Mouse (Mus musculus): Measurements from ENCODE around the gene Stx5a. TPM values are rescaled to one million over a fixed set of nuclear protein-coding genes. Genes with fewer than 3 reads are reported as not detected.
"Not testable (repeated sequence)": the region's sequence is repeated elsewhere in the genome, so short reads cannot be mapped to it uniquely, and the experiment has no call there.

Gene Stx5a
- polyA plus RNA-seq, 1 experiment from 2014 or later = 111 TPM

DNA sequence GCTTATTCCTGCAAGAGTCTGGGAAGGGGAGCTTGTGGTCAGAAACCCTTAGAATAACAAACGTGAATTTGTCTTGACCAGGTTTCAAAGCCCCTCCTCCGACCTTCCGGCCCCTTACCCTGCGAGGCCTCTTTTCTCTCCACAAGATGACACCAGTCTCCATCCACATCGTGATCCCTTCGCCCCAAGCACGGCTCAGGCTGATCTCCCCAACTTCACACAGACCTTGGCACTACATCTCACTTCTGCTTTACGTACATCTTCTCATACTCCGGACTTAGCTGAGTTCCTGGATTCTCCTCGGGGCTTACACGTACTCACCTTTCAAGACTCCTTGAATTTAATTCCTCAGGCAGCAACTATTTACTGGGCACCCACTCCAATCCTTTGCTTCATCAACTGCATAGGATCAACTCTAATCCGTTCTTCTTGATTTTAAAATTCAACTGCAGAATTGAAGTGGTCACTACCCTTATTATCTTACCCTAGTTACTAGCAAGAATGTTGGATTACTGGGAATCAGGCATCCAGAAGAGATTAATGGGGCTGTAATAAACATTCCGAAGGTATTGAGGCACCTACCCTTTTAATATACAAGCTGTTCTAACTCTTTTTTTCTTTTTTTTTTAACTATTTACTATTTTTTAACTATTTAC lies 27.1 kb upstream of the Stx5a start:
- H3K27ac ChIP-seq (ENCODE audit: low read depth, low read length) = peak overlapping the region; percentile 87
- WGBS = 10% methylated on average over 13 of the region's 13 CpGs
- peak overlapping the region; percentile 48 for H3K4me2 ChIP-seq (replicated peaks; ENCODE audit: low read depth, low read length)
- ATAC-seq (ENCODE audit: low FRiP score) (peak; percentile 26; the same call in 1 of the 2 replicates), DNase-seq (ENCODE audit: low spot score) (no peak)
- H3K36me3 ChIP-seq (ENCODE audit: control insufficient read depth, insufficient read depth, low read length) = no peaks in the 10 kb centered on the region; the same call in 1 of the 2 replicates
- peak overlapping the region; percentile 75 for H3K4me3 ChIP-seq (ENCODE audit: low read depth, low read length)
- peak overlapping the region; percentile 81 for H3K9ac ChIP-seq (ENCODE audit: low read depth, low read length)
- no peaks in the 10 kb centered on the region for H3K27me3 ChIP-seq (ENCODE audit: control insufficient read depth, insufficient read depth, low read length)
- 0 out of 2 replicates have a peak, but pooled peaks cover 5% of the 10 kb centered on the region for H3K4me1 ChIP-seq (replicated peaks; ENCODE audit: control insufficient read depth, insufficient read depth, low read length)
- no peaks in the 10 kb centered on the region for H3K9me3 ChIP-seq (ENCODE audit: control insufficient read depth, low read length)

DNA sequence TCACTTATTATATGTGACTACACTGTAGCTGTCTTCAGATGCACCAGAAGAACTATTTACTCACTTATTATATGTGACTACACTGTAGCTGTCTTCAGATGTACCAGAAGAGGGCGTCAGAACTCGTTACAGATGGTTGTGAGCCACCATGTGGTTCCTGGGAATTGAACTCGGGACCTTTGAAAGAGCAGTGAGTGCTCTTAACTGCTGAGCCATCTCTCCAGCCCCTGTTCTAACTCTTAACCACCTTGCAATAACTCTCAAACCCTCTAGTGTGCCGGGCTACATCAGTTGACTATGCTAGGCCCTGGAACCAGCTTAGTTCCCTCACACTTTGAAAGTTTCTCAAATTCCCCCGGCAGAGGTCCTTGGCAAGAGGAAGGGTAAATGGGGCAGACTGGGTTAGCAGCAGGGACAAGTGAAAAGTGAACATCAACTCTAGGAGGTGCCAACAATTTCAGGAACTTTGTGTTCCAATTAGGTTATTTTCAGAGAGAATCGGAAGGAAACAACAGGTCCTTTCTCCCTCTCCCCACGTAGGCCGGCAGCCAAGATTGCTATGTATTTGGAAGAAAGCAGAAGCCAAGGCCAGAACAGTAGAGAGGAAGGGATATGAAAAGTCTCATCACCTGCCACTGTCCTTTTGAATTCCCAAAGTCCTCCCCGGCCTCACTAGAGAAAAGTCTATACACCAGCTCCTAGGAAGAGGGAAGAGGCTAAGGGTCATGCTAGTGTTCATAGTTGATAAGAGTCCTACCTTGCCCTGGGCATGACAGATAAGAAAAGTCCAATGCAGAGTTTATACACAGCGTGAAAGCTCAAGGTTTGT lies 26.3 kb upstream of the Stx5a start:
- Histone ChIP-seq H3K36me3 (ENCODE audit: control insufficient read depth, insufficient read depth, low read length) (no peaks in the 10 kb centered on the region; the same call in 1 of the 2 replicates), H3K9ac (ENCODE audit: low read depth, low read length) (no peak overlapping the region), H3K27ac (ENCODE audit: low read depth, low read length) (no peak overlapping the region), H3K4me3 (ENCODE audit: low read depth, low read length) (no peak overlapping the region), H3K27me3 (ENCODE audit: control insufficient read depth, insufficient read depth, low read length) (no peaks in the 10 kb centered on the region), H3K9me3 (ENCODE audit: control insufficient read depth, low read length) (no peaks in the 10 kb centered on the region), H3K4me1 (replicated peaks; ENCODE audit: control insufficient read depth, insufficient read depth, low read length) (0 out of 2 replicates have a peak, but pooled peaks cover 5% of the 10 kb centered on the region), H3K4me2 (replicated peaks; ENCODE audit: low read depth, low read length) (no peak overlapping the region)
- ATAC-seq (ENCODE audit: low FRiP score) = no peak
- DNase-seq (ENCODE audit: low spot score) = no peak
- WGBS = 82% methylated on average over 10 of the region's 10 CpGs

DNA sequence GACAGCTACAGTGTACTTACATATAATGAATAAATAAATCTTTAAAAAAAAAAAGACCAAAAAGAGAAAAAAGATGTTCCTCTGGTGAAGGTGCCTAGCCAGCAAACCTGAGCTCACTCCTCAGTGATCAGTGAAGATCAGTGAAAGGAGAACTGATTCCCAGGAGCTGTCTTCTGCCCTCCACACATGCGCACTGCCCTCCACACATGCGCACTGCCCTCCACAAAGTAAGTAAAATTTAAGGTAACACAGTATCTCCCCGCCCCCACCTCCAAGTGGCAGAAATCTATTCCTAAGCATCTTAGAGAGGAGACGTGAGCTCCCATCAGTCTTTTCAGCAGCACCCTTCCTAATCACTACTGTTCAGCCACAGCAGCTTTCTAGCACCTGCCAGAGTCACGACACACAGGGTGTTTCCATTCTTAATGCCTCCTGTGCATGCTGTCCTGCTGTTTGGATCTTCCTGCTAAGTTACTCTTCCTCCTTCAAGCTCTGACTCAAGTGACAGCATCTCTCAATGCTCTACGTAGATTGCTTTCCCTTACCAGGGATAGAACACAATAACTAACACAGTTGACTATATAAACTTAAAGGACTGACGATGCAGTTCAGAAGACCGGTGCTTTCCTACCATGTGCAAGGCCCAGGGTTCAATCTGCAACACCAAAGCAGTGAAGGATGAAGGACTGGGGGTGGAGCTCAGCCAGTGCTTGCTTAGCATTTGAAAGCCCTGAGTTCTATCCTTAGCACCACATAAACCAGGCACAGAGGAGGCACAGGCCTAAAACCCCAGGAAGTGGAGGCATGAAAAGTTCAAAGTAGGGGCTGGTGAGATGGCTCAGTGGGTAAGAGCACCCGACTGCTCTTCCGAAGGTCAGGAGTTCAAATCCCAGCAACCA lies 25.1 kb upstream of the Stx5a start:
- Histone ChIP-seq H3K27me3 (ENCODE audit: control insufficient read depth, insufficient read depth, low read length) (no peaks in the 10 kb centered on the region), H3K4me3 (ENCODE audit: low read depth, low read length) (no peak overlapping the region), H3K9me3 (ENCODE audit: control insufficient read depth, low read length) (no peaks in the 10 kb centered on the region), H3K4me1 (replicated peaks; ENCODE audit: control insufficient read depth, insufficient read depth, low read length) (0 out of 2 replicates have a peak, but pooled peaks cover 5% of the 10 kb centered on the region), H3K27ac (ENCODE audit: low read depth, low read length) (no peak overlapping the region), H3K9ac (ENCODE audit: low read depth, low read length) (no peak overlapping the region), H3K4me2 (replicated peaks; ENCODE audit: low read depth, low read length) (no peak overlapping the region), H3K36me3 (ENCODE audit: control insufficient read depth, insufficient read depth, low read length) (no peaks in the 10 kb centered on the region)
- WGBS = 56% methylated on average over 10 of the region's 10 CpGs
- ATAC-seq (ENCODE audit: low FRiP score) (no peak), DNase-seq (ENCODE audit: low spot score) (no peak)

DNA sequence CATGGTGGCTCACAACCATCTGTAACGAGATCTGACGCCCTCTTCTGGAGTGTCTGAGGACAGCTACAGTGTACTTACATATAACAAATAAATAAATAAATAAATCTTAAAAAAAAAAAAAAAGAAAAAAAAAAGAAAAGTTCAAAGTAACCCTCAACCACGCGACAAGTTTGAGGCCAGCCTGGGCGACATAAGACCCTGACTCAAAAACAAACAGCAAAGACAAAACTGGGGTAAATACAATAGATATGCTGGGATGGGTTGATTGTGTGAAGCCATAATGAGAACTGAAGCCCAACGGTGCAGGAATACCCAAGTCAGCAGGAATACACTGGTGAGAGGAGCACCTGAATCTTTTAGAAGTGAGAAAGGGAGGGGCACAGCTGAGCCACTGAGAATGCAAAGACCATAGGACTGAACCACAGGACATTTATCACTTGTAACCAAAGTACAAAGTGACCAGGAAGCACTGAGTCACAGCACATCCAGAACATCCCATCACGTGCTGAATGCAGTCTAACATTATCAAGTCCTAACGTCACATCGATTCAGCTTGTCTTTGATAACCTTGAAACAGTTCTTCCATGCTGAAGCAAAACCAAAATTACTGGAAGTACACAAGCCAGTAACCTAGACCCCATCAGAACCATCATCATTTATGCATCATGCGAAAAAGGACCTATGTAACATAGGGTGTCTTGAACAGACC lies 24.3 kb upstream of the Stx5a start:
- Histone ChIP-seq H3K4me1 (replicated peaks; ENCODE audit: control insufficient read depth, insufficient read depth, low read length) (no peaks in the 10 kb centered on the region), H3K4me2 (replicated peaks; ENCODE audit: low read depth, low read length) (no peak overlapping the region), H3K9me3 (ENCODE audit: control insufficient read depth, low read length) (no peaks in the 10 kb centered on the region), H3K4me3 (ENCODE audit: low read depth, low read length) (no peak overlapping the region), H3K27me3 (ENCODE audit: control insufficient read depth, insufficient read depth, low read length) (no peaks in the 10 kb centered on the region), H3K9ac (ENCODE audit: low read depth, low read length) (no peak overlapping the region), H3K27ac (ENCODE audit: low read depth, low read length) (no peak overlapping the region), H3K36me3 (ENCODE audit: control insufficient read depth, insufficient read depth, low read length) (no peaks in the 10 kb centered on the region)
- no peak for ATAC-seq (ENCODE audit: low FRiP score)
- no peak for DNase-seq (ENCODE audit: low spot score)
- WGBS = 67% methylated on average over 8 of the region's 10 CpGs

DNA sequence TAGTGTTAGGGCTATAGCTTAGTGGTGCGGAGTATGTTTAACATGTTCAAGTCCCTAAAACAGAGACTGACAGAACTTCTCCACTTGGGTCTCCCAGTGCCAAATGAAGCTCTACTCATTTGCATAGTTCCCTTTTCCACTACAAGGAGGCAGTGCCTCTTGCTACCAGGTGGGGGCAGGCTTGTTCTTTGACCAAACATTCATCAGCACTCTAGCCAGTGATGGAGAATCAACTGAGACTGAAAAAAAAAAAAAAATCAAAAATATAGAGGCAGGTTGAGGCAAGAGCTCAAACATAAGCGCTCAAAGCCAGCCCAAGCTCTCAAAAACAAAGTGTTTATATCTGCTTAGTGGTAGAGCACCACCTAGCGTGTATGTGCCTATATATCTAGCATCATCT lies 22.9 kb upstream of the Stx5a start:
- WGBS = 74% methylated on average over 3 of the region's 3 CpGs
- no peak overlapping the region for H3K4me3 ChIP-seq (ENCODE audit: low read depth, low read length)

DNA sequence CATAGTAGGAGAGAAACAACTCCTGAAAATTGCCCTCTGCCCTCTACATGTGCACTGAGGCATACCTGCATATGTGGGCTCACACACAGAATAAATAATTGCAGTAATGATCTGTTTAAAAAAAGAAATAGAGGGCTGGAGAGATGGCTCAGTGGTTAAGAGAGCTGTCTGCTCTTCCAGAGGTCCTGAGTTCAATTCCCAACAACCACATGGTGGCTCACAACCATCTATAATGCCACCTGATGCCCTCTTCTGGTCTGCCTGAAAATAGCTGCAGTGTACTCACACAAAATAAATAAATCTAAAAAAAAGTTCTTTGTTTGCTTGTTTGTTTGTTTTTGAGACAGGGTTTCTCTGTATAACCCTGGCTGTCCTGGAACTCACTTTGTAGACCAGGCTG lies 22.2 kb upstream of the Stx5a start:
- not testable (repeated sequence) for ATAC-seq (ENCODE audit: low FRiP score); H3K36me3 ChIP-seq (ENCODE audit: control insufficient read depth, insufficient read depth, low read length); H3K9me3 ChIP-seq (ENCODE audit: control insufficient read depth, low read length); H3K4me1 ChIP-seq (replicated peaks; ENCODE audit: control insufficient read depth, insufficient read depth, low read length); H3K27me3 ChIP-seq (ENCODE audit: control insufficient read depth, insufficient read depth, low read length); H3K9ac ChIP-seq (ENCODE audit: low read depth, low read length); H3K27ac ChIP-seq (ENCODE audit: low read depth, low read length); DNase-seq (ENCODE audit: low spot score); H3K4me3 ChIP-seq (ENCODE audit: low read depth, low read length); H3K4me2 ChIP-seq (replicated peaks; ENCODE audit: low read depth, low read length)

More for the DNA sequence above, 22.9 kb upstream of the Stx5a start:
- H3K36me3 ChIP-seq (ENCODE audit: control insufficient read depth, insufficient read depth, low read length) = no peaks in the 10 kb centered on the region
- no peak overlapping the region for H3K27ac ChIP-seq (ENCODE audit: low read depth, low read length)
- no peaks in the 10 kb centered on the region for H3K4me1 ChIP-seq (replicated peaks; ENCODE audit: control insufficient read depth, insufficient read depth, low read length)
- DNase-seq (ENCODE audit: low spot score) = peak; percentile 75
- H3K4me2 ChIP-seq (replicated peaks; ENCODE audit: low read depth, low read length) = no peak overlapping the region
- no peaks in the 10 kb centered on the region for H3K9me3 ChIP-seq (ENCODE audit: control insufficient read depth, low read length)
- no peak overlapping the region for H3K9ac ChIP-seq (ENCODE audit: low read depth, low read length)
- H3K27me3 ChIP-seq (ENCODE audit: control insufficient read depth, insufficient read depth, low read length) = no peaks in the 10 kb centered on the region
- no peak for ATAC-seq (ENCODE audit: low FRiP score)

DNA sequence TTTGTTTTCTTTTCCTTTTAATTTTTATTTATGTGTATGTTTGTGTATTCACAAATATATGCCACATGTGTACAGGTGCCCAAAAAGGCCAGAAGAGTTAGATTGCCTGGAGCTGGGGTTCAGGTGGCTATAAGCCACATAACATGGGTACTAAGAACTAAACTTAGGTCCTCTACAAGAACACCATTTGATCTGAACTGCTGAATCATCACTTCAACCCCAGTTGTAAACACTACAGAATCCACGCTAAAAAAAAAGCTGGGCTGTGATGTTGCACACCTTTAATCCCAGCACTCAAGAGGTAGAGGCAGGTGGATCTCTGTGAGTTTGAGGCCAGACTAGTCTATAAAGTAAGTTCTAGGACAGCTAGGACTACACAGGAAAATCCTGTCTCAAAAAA lies 19.8 kb upstream of the Stx5a start:
- H3K36me3 ChIP-seq (ENCODE audit: control insufficient read depth, insufficient read depth, low read length) = peaks cover 6% of the 10 kb centered on the region; the same call in 1 of the 2 replicates
- no peaks in the 10 kb centered on the region for H3K4me1 ChIP-seq (replicated peaks; ENCODE audit: control insufficient read depth, insufficient read depth, low read length)
- no peak for ATAC-seq (ENCODE audit: low FRiP score)
- H3K4me3 ChIP-seq (ENCODE audit: low read depth, low read length) = no peak overlapping the region
- WGBS = 85% methylated on average over 1 of the region's 1 CpGs
- no peak overlapping the region for H3K4me2 ChIP-seq (replicated peaks; ENCODE audit: low read depth, low read length)
- H3K27me3 ChIP-seq (ENCODE audit: control insufficient read depth, insufficient read depth, low read length) = no peaks in the 10 kb centered on the region
- no peaks in the 10 kb centered on the region for H3K9me3 ChIP-seq (ENCODE audit: control insufficient read depth, low read length)
- H3K9ac ChIP-seq (ENCODE audit: low read depth, low read length) = no peak overlapping the region
- DNase-seq (ENCODE audit: low spot score) = no peak
- H3K27ac ChIP-seq (ENCODE audit: low read depth, low read length) = no peak overlapping the region

DNA sequence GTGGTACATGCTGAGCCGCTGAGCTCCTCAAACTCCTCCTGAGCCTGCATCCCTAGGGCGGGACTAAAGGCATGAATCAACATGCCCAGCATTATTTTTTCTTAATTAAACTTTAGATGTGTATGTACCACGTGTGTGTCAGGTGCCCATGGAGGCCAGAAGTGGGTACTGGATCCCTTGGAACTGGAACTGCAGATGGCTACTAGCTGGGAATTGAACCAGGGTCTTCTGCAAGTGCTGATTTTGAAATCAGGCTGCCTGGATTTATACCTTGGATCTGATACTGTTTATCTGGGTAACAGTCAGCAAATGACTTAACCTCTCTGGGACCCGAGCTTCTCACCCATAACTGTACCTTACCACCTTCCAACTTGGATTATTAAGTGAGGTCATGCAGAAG lies 19.2 kb upstream of the Stx5a start:
- Histone ChIP-seq H3K4me3 (ENCODE audit: low read depth, low read length) (peak overlapping the region; percentile 84), H3K4me1 (replicated peaks; ENCODE audit: control insufficient read depth, insufficient read depth, low read length) (no peaks in the 10 kb centered on the region), H3K9me3 (ENCODE audit: control insufficient read depth, low read length) (no peaks in the 10 kb centered on the region), H3K27ac (ENCODE audit: low read depth, low read length) (no peak overlapping the region), H3K4me2 (replicated peaks; ENCODE audit: low read depth, low read length) (peak overlapping the region; percentile 69), H3K9ac (ENCODE audit: low read depth, low read length) (peak overlapping the region; percentile 88), H3K36me3 (ENCODE audit: control insufficient read depth, insufficient read depth, low read length) (peaks cover 7% of the 10 kb centered on the region; the same call in 1 of the 2 replicates), H3K27me3 (ENCODE audit: control insufficient read depth, insufficient read depth, low read length) (no peaks in the 10 kb centered on the region)
- ATAC-seq (ENCODE audit: low FRiP score) (no peak), DNase-seq (ENCODE audit: low spot score) (no peak)
- WGBS = 73% methylated on average over 4 of the region's 4 CpGs

Data from hindbrain, embryonic 11.5 days (tissue).